Mouse (Mus musculus) adrenal gland, postnatal 10 days (tissue): ENCODE data around the gene Prr5l. TPM values are rescaled to one million over a fixed set of nuclear protein-coding genes. Genes with fewer than 3 reads are reported as not detected.

ENCODE experiments used
- DNase-seq: peaks from one replicate; pipeline ENCODE4 v3.0.0; 2021; ENCODE audit warnings: mixed read lengths
- total RNA-seq, 2 experiments: library from RNA; stranded (reverse); gene quantifications; 2 replicates each; pipeline ENCODE4 v1.2.3; 2021

Gene Prr5l
- total RNA-seq, 2 experiments from 2014 or later: 4.9 to 7.2 TPM

GRCm38 (mm10) chr2:101721835-101722234 lies 161.0 kb downstream of the Prr5l start:
- DNase-seq: no peak

GRCm38 (mm10) chr2:101717162-101717561 lies 165.7 kb downstream of the Prr5l start:
- no peak for DNase-seq

GRCm38 (mm10) chr2:101715650-101716323 lies 167.0 kb downstream of the Prr5l start:
- peak; percentile 56 for DNase-seq

- DNase-seq: no peak
These were observed 171.2 kb downstream of the Prr5l start for GRCm38 (mm10) chr2:101711608-101712007.

- DNase-seq: no peak
These were observed 176.8 kb downstream of the Prr5l start for GRCm38 (mm10) chr2:101705941-101706485.

GRCm38 (mm10) chr2:101699284-101699683 lies 183.5 kb downstream of the Prr5l start:
- DNase-seq: no peak

GRCm38 (mm10) chr2:101695584-101695983 lies 187.2 kb downstream of the Prr5l start:
- no peak for DNase-seq

- peak; percentile 28 for DNase-seq
These were observed 189.1 kb downstream of the Prr5l start for GRCm38 (mm10) chr2:101693577-101694215.

- DNase-seq: no peak
These were observed 189.8 kb downstream of the Prr5l start for GRCm38 (mm10) chr2:101693043-101693442.

- DNase-seq: peak; percentile 13
These were observed 192.5 kb downstream of the Prr5l start for GRCm38 (mm10) chr2:101690252-101690827.

GRCm38 (mm10) chr2:101688011-101688410 lies 194.8 kb downstream of the Prr5l start:
- no peak for DNase-seq

GRCm38 (mm10) chr2:101684421-101684820 lies 198.4 kb downstream of the Prr5l start:
- DNase-seq: peak; percentile 49

GRCm38 (mm10) chr2:101679164-101679784 lies 203.6 kb downstream of the Prr5l start:
- peak; percentile 6 for DNase-seq

- peak; percentile 95 for DNase-seq
These were observed 204.4 kb downstream of the Prr5l start, which contains the start of gene Traf6 for GRCm38 (mm10) chr2:101678236-101679021. TSS of gene Traf6 (plus strand) at chr2:101678429.

GRCm38 (mm10) chr2:101673547-101673946 lies 209.3 kb downstream of the Prr5l start:
- DNase-seq: no peak

GRCm38 (mm10) chr2:101668751-101669150 lies 214.1 kb downstream of the Prr5l start:
- DNase-seq: no peak

- no peak for DNase-seq
These were observed 217.1 kb downstream of the Prr5l start for GRCm38 (mm10) chr2:101665703-101666092.

GRCm38 (mm10) chr2:101665058-101665702 lies 217.6 kb downstream of the Prr5l start:
- peak; percentile 83 for DNase-seq
